Mouse (Mus musculus): Measurements from ENCODE around the gene Zfpm1.
A peak's percentile ranks its signal among the peaks of the same experiment; 100 is the strongest.

Zfpm1 gene

DNA sequence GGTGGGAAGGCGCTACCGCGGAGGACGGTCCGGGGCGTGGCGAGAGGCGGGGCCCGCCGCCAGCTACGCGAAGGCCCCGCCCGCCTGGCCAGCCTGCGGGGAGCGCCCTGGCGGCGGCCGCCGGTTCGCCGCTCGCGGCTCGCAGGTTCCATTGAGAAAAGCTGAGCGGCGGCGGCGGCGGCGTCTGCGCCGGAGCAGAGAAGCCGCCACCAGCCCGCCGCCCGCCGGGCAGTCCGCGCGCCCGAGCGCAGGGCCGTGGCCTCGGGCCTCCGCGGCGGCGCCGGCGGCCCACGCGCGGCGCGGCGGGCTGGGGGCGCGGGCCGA is at the start of gene Zfpm1:
Gene Zfpm1, plus strand, starts transcription at position 107 of the 324 bp plus-strand sequence.
- no peak for DNase-seq

DNA sequence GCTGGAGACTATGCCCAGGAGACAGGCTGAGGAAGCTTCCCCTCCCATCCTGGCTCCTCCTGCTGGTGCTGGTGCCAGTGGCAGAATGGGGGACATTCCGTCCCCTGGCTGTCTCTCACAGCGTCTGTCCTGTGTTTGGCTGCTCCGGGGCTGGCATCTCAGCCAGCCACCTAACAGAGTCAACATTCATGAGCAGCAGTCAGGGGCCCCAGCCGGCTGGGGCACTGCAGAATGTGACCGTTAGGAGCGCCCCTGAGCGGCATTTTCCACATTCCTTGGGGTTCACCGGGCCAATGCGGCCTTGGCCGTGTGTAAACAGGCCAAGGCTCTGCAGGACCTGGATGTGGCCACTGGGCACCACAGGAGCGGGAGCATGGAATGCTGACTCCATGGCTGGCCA is 47.9 kb upstream of the Zfpm1 start:
- DNase-seq: peak; percentile 50

DNA sequence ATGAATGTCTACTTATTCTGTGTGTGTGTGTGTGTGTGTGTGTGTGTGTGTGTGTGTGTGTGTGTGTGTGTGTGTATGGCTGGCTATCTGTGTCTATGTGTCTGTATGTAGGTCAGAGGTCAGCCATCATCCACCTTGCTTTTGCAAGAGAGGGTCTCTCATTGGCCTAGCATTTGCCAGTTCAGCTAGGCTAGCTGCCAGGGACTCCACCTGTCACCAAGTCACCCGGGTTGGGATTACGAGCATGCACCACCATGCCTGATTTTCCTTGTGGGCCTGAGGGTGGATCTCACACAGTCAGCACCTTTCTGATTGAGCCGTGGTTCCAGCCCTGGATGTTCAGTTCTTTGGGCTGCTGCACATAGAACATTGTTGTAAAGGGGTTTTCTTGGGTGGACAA is 45.4 kb upstream of the Zfpm1 start:
- no peak for DNase-seq

DNA sequence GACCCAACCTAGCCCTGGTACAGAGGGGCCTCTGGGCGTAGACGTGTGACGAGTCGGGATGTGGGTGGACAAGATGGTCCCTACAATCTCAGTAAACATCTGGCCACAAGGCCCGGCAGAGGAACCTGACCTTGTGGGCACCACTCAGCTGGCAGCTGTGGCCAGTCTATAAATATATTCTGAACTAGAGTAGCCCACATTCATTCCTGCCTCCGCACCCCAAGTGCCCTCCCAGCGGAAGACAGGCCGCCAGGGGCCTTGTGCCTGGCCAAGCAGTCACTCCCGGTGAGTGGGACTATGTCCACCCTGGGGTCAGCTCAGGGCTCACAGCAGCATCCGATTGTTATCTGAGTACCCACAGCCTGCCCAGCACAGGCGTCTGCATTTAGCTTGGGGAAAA is 43.7 kb upstream of the Zfpm1 start:
- no peak for DNase-seq

DNA sequence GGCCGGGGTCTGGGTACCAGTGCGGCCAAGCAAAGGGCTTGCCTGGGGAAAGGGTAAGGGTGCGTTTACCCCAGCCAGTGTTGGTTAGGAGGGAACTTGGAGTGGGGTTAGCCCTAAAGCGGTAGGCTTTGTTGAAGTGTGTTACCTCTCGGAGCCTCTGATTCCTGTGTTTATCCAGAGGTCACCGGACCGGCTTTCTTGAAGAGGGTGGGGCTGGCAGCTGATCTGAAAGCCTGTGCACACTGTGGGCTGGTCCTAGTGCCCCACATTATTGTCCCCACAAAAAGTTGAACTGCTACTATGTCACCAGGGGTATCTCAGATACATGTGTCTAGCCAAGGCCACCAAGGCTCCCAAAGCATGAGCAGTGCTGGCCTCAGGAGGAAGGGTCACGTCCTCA is 43.2 kb upstream of the Zfpm1 start:
- DNase-seq: no peak

GRCm38 (mm10) chr8:122240241-122241026 is 41.5 kb upstream of the Zfpm1 start:
- no peak for DNase-seq

GRCm38 (mm10) chr8:122243310-122243709 is 38.6 kb upstream of the Zfpm1 start:
- DNase-seq: no peak

DNA sequence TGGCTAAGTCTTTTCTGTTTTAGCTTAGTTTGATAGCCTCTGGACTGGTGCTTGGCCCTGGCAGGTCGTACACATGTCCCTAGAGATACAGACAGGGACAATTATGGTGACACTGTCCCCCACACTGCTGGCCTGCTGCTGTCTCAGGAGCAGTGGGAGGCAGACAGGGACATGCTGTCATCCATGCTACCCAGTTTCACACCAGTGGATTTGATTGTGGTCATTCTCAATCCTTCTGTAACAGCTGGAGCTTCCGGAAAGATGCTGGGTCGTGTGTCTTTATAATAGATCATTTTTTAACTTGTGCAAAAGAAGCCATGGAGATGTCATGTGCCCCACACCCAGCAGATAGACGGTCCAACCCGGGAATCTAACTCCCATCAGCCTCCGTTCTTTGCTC is 36.8 kb upstream of the Zfpm1 start:
- DNase-seq: no peak

DNA sequence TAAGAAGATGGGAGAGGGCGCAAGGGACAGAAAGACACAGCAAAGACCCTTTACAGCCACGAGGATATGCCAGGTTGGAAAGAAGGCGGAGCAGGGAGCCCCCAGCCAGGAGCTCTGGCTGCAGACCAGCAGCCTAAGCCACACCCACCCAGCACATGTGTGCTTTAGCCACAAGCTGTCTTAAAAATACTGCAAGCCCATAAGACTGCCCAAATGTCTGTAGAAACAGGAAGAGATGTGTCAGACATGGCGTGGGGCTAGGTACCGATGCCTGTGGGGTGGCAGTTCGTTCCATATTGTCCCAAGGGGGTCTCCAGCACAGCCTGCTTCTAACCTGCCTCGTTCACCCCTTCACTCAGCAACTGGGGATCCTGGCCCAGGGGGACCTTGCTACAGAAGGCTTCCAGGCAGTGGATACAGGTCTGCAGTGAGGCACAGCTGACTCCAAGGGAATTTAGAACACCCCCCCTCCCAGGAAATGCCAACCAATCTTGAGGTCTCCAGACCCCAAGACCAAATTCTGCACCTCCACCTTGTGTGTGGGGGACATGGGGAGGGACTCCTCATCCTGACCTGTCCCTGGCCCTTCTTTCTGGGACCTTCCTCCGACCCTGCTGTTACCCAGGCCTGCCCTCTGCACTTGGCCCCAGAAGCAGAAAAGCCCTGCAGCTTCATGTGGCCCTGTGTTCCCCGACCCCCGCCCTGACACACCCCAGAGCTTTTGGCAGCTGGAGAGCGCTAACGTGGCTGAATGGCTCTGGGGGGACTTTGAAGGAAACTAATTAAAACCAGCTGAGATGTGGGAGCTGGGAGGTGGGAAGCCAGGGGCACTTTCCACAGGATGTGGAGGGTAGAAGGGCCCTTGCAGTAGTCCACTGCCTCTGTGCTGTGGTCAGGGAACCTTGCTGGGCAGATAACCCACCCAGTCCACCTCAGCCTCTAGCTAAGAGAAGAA is 35.4 kb upstream of the Zfpm1 start:
- no peak for DNase-seq

DNA sequence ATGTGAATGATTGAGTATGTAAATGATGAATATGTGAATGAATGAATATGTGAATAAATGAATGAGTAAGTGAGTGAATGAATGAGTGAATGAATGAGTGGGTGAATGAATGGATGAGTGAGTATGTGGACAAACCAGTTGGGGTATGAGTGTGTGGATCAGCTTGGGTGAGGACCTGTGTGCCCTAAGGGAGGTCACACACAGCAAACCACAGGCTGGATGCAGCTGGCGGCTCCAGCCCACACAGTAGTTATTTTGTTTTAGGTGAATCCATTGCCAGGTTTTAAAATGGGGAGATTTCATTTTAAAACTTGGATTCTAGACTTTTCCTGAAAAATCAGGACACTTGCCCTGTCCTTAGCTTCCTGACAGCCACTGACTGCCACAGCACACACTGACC is 30.2 kb upstream of the Zfpm1 start:
- DNase-seq: no peak

GRCm38 (mm10) chr8:122252366-122252765 is 29.6 kb upstream of the Zfpm1 start:
- DNase-seq: no peak

DNA sequence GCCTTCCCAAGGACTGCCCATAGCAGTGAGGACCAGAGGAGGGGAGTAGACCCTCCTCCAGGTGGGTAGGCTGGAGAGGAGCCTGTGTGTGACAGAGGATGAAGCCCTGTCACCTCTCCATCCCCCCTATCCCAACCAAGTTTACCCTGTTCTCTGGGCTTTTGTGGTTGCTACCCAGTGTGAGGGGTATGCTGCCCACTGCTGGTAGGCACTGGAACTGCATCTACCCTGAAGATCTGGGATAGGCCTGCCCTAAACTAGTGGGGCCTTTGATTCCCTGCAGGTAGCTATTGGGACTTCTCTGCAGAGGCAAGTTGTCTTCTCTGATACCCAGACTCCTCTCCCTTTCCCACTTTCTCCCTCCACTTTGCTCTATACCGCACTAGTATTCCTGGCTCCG is 22.6 kb upstream of the Zfpm1 start:
- no peak for DNase-seq

GRCm38 (mm10) chr8:122260755-122261154 is 21.2 kb upstream of the Zfpm1 start:
- no peak for DNase-seq

DNA sequence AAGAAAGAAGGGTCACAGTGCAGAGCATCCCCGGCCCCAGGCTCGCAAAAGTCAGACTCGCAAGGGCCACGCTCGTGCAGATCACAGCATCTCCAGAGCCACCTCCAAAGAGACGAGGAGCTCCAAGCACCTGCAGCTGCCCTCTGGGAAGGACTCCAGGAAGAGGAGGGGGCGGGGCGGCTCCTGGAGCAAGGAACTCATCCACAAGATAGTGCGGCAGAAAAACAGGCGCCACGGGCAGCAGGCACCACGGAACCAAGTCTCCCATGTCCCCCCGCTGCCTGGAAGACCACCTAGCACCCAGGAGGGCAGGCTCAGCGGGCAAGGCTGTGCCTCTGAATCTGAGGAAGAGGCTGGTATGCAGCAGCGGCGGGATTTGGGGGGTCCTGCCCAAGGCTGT is 19.1 kb upstream of the Zfpm1 start:
- DNase-seq: no peak

DNA sequence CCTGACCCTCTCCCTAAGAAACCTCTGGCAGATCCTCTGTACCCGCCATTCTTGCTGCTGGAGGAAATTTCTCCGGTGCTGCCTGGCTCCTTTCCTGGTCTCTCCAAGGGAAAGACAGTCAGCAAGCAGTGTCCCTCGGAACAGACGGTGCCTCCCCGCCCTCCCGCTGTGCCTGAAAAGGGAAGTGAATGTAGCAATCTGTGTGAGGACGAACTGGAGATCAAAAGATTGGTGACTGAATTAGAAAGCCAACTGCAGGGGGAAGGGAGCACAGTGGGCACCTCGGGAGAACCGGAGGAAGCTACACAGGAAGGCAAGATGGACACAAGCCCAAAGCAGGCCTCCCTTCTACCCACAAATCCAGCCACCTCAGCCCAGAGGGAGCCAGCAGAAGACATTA is 17.7 kb upstream of the Zfpm1 start:
- DNase-seq: no peak

- DNase-seq: no peak
These were observed 16.4 kb upstream of the Zfpm1 start for GRCm38 (mm10) chr8:122265522-122265921.

GRCm38 (mm10) chr8:122266867-122267266 is 15.1 kb upstream of the Zfpm1 start:
- no peak for DNase-seq

GRCm38 (mm10) chr8:122268861-122269260 is 13.1 kb upstream of the Zfpm1 start:
- DNase-seq: no peak

DNA sequence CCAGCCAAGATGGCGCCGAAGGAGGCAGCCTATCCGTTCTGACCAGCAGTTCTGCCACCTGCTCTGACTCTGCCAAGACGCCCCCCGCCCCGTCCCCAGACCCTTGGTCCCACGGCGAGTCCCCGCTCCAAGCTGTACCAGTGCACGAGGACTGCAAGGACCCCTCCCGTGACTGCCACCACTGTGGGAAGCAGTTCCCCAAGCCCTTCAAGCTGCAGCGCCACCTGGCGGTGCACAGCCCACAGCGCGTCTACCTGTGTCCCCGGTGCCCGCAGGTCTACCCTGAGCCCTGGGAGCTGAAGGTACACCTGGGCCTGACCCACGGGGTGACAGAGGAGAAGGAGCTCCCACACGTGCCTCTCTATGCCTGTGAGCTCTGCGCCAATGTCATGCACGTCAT is 12.5 kb upstream of the Zfpm1 start:
- DNase-seq: peak; percentile 66

DNA sequence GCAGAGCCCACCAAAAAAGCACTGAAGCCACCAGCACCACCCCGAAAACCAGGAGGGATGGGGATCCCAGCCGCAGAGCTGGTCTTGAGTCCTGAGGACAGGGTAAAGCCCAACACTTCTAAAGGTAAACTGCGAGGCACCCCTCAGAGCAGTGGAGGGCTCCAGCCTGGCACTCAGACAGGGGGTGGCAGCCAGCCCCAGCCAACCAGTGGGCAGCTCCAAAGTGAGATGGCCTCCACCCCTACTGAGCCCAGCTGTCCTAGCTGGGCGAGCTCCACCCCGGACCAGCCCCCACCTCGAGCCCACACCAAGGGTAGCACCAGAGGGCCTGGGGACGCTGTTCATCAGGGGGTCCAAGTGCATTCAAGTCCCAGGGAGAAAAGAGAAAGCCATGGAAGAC is 11.4 kb upstream of the Zfpm1 start:
- DNase-seq: no peak

DNA sequence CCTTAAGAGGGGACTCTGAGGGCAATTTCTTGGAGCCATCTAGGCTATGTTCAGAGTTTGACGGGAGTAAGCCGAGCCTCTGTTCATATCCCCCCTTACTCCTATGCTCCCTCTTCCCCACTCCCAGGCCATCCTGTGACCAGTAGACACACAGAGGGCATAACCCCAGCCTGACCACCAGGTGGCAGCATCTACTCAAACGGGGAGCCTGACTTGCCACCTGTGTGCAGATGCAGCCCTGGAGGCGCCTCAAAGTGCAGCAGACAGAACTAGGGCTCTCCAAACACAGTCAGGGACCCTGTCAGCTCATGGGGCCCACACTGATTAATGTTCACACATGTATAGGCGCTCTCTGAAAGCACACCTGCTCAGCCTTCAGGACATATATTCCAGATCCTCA is 8.8 kb upstream of the Zfpm1 start:
- DNase-seq: peak; percentile 61

DNA sequence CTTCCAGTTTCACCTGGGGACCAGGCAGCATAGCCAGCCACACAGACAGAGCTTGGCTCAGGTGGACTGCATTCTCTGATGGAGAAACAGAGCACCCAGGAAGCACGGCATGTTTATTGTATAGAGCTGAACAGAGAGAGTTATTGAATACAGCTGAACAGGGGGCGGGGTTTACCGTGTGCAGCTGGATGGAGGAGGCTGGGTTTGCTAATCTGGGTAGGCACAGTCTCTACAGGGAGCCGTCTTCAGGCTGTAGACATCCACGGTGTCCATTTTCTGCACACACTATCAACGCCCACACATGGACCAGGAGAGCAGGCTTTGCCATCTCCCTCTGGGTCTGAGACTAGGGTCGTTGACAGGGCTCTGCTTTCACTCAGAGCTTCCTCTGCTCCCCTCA is 8.1 kb upstream of the Zfpm1 start:
- DNase-seq: no peak

DNA sequence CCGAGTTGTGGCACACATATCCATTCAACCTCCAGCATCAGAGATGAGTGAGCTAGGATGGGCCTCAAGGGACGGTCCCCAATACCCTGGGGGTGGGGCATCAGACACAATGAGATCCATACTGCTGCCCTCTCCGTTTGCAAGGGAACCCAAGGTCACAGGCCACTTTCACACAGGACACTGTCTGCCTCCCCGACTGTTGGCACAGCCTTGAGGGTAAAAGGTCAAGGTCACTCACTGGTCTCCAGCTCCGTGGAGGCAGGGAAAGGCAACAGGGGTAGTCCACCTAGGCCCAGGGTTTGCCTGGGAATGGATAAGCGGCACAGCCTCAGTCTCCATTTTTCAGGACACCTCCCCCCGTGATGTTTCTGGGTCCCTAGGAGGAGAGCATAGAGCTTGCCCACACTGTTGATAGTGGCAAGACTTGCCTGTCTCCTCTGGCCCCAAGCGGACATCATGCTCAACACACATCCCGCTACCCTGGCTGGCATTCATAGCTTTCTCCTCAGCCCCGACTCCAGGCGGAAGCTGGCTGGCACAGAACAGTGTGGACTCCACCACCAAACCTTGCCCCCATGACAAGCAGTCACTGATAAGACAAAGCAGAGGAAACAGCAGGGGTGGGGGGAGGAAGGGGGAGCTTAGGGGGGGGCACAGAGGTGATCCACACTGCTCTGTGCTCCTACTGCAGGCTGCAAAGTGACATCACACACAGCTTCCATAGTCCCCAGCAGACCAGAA is 7.1 kb upstream of the Zfpm1 start:
- DNase-seq: no peak

DNA sequence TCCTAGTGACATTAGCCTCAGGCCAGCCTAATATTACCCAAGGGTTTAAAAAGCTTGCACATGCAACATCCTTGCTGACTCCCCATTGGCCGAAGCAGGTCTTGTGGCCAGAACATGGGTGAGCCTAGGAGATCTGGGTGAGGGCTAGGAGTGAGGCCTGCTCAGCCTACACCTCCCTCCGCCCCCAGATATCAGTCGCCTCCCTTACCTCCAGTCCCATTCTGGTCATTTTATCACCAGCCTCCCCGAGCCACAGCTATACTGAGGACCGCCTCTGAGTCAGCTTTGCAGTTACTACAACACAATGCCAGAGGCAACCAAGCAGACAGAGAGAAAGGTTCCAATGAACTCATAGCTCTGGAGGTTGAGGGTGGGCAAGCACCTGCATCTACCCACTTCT is 5.6 kb upstream of the Zfpm1 start:
- DNase-seq: no peak
